Mouse (Mus musculus) liver, postnatal 0 days (tissue): Measurements from ENCODE around the gene Dpf2.

Experiments used
- CTCF ChIP-seq: sonication (generic); IDR thresholded peaks from 2 replicates; pipeline ENCODE4 v1.5.1; 2016; ENCODE audit warnings: antibody characterized with exemption, low read depth
- EP300 ChIP-seq: IDR thresholded peaks from 2 replicates; pipeline ENCODE4 v1.6.1; 2016; ENCODE audit warnings: antibody characterized with exemption, low read depth, mild to moderate bottlenecking

GRCm38 (mm10) chr19:5940173-5940572 is 27.4 kb upstream of the Dpf2 start:
- no peak for TF ChIP-seq CTCF
- no peak for TF ChIP-seq EP300
